Mouse (Mus musculus) lung, postnatal 0 days (tissue): ENCODE data around the gene Lrrc10. TPM values are rescaled to one million over a fixed set of nuclear protein-coding genes. Genes with fewer than 3 reads are reported as not detected.
A peak's percentile ranks its signal among the peaks of the same experiment; 100 is the strongest.

Source experiments
- ATAC-seq: fragments of 200-750 bp; cut with Nextera tagmentation; 2 replicates; pipeline ENCODE4 v1.8.0; 2017; ENCODE audit warnings: moderate library complexity
- DNase-seq: peaks from one replicate; pipeline ENCODE4 v3.0.0-alpha.2; 2016; ENCODE audit warnings: low spot score
- H3K27ac ChIP-seq: fragments of 300-500 bp; sonication (generic); 2 replicates; pipeline ENCODE4 v1.5.1; 2014; ENCODE audit warnings: antibody characterized with exemption, mild to moderate bottlenecking, low read length, mixed read lengths
- H3K27me3 ChIP-seq: fragments of 300-500 bp; sonication (generic); replicated peaks from 2 replicates; pipeline ENCODE4 v1.6.1; 2014; ENCODE audit warnings: low read length, mixed read lengths; ENCODE audit not compliant: insufficient read depth
- H3K36me3 ChIP-seq: fragments of 300-500 bp; sonication (generic); 2 replicates; pipeline ENCODE4 v1.6.1; 2014; ENCODE audit warnings: low read length, mixed read lengths; ENCODE audit not compliant: insufficient read depth
- H3K4me1 ChIP-seq: fragments of 300-500 bp; sonication (generic); 2 replicates; pipeline ENCODE4 v1.6.1; 2014; ENCODE audit warnings: antibody characterized with exemption, low read depth, low read length, mixed read lengths; ENCODE audit not compliant: insufficient read depth
- H3K4me2 ChIP-seq: fragments of 300-500 bp; sonication (generic); replicated peaks from 2 replicates; pipeline ENCODE4 v1.6.1; 2014; ENCODE audit warnings: low read depth, mild to moderate bottlenecking, low read length, moderate library complexity, mixed read lengths
- H3K4me3 ChIP-seq: fragments of 300-500 bp; sonication (generic); 2 replicates; pipeline ENCODE4 v1.5.1; 2014; ENCODE audit warnings: low read depth, low read length
- H3K9ac ChIP-seq: fragments of 300-500 bp; sonication (generic); replicated peaks from 2 replicates; pipeline ENCODE4 v1.6.1; 2014; ENCODE audit warnings: low read depth, mild to moderate bottlenecking
- H3K9me3 ChIP-seq: fragments of 300-500 bp; sonication (generic); 2 replicates; pipeline ENCODE4 v1.6.1; 2016; ENCODE audit warnings: low read length, mixed read lengths
- CTCF ChIP-seq: IDR thresholded peaks from 2 replicates; pipeline ENCODE4 v1.5.1; 2016; ENCODE audit warnings: antibody characterized with exemption, mild to moderate bottlenecking
- EP300 ChIP-seq: IDR thresholded peaks from 2 replicates; pipeline ENCODE4 v1.6.1; 2016; ENCODE audit warnings: antibody characterized with exemption, mild to moderate bottlenecking, control low read depth
- WGBS: fragments of 180-500 bp; shearing (Covaris S2); extraction: QIAGEN DNeasy Blood & Tissue Kit; methylation state at CpG from one replicate; pipeline ENCODE4 v1.1.7; 2014; 5-methylcytosine and 5-hydroxymethylcytosine counted together
- polyA plus RNA-seq: library from polyadenylated mRNA; unstranded; fragments of >200 nt; fragmentation: Nextera tagmentation; extraction: Ambion mirVana; gene quantifications from 2 replicates; pipeline ENCODE4 v1.2.1, GENCODE M21; 2015

The Lrrc10 gene
- polyA plus RNA-seq, 1 experiment from 2014 or later: 0.45 TPM

DNA sequence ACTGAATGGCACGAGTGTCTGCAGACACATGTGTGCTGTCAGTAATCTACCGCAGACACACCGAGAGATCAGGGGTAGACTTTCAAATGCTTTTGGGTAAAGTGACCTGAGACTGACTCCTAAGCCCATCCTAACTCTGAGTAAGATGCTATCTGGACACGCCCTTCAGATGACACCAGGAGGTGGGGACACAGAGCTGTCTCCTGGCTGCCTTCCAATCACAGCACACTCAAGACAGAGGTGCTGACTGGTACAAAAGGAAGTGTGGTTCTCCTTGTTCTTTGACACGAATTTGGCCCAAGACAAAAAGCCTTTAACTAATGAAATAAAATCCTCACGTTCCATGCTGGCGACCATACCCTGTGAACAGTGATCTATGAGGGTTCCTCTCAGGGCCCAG, 28.0 kb downstream of the Lrrc10 start:
- Histone ChIP-seq H3K9me3 (no peaks in the 10 kb centered on the region), H3K4me3 (no peak overlapping the region), H3K4me2 (no peak overlapping the region), H3K27ac (no peak overlapping the region), H3K36me3 (0 out of 2 replicates have a peak, but pooled peaks cover 23% of the 10 kb centered on the region), H3K9ac (no peak overlapping the region), H3K4me1 (no peaks in the 10 kb centered on the region), H3K27me3 (no peaks in the 10 kb centered on the region)
- WGBS: 76% methylated on average over 7 of the region's 7 CpGs
- ATAC-seq: no peak
- no peak for DNase-seq
- TF ChIP-seq EP300 (no peak), CTCF (no peak)

DNA sequence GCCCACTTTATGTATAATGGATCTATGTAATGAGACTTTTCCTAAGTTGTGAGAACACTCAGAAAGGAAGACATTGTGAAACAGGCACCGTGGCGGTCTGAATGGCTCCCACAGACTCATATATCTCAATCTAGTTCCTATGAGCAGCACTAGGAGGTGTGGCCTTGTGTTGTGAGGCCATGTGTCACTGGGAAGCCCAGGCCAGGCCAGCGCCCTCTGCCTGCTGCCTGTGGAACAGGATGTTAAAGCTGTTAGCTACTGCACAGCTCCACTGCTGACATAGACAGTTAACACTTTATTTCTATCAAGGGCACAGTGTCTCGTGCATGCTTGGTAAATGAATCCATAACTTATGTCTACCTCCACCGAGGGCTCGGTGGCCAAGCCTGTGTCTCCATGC, 33.1 kb downstream of the Lrrc10 start:
- Histone ChIP-seq H3K36me3 (peaks cover 34% of the 10 kb centered on the region), H3K4me2 (no peak overlapping the region), H3K9me3 (no peaks in the 10 kb centered on the region), H3K27me3 (no peaks in the 10 kb centered on the region), H3K4me1 (no peaks in the 10 kb centered on the region), H3K9ac (no peak overlapping the region), H3K4me3 (no peak overlapping the region), H3K27ac (no peak overlapping the region)
- ATAC-seq (peak; percentile 77), DNase-seq (peak; percentile 78)
- peak; percentile 81 for TF ChIP-seq CTCF
- TF ChIP-seq EP300: no peak
- WGBS: 69% methylated on average over 6 of the region's 6 CpGs

DNA sequence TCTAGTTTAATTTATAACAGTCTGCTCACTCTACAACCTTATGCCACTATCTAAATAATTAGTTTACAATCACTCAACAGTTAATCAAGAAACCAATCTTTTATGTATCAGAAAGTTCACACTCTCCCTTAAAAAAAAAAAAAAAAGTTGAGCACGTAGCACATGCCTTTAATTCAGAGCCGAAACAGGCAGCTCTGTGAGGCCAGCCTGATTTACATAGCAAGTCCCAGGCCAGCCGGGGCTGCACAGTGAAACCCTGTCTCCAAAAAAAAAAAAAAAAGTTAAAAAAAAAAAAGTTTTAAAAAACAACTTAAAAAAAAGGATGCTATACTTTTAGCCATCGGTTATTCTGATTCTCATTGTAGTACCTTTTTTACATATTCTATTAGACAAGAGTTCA, 36.2 kb downstream of the Lrrc10 start:
- Histone ChIP-seq H3K36me3 (peaks cover 28% of the 10 kb centered on the region), H3K4me1 (no peaks in the 10 kb centered on the region), H3K4me3 (no peak overlapping the region), H3K9ac (no peak overlapping the region), H3K27me3 (no peaks in the 10 kb centered on the region), H3K9me3 (no peaks in the 10 kb centered on the region), H3K27ac (no peak overlapping the region), H3K4me2 (no peak overlapping the region)
- no peak for DNase-seq
- TF ChIP-seq CTCF (no peak), EP300 (no peak)
- WGBS: 81% methylated on average over 4 of the region's 4 CpGs
- no peak for ATAC-seq

DNA sequence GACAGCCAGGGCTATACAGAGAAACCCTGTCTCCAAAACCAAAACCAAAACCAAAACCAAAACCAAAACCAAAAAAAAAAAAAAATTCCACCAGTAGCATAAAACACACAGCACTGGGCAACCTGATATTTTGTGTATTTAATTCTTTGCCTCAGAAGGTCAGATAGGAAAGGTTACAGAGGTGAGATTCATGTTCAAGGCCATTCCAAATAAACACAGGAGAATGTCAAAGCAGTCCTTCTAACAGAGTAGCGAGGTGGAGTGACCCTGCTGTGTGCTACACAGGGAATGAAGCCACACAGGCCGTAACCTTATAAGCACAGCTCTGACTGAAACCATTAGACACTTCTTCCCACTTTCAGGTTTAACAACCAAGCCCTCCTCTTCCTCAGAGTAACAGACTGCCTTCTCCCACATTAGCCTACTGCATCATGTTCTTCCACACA, 36.8 kb downstream of the Lrrc10 start:
- Histone ChIP-seq H3K9ac (no peak overlapping the region), H3K4me1 (no peaks in the 10 kb centered on the region), H3K4me2 (no peak overlapping the region), H3K4me3 (no peak overlapping the region), H3K9me3 (no peaks in the 10 kb centered on the region), H3K27ac (no peak overlapping the region), H3K36me3 (peaks cover 24% of the 10 kb centered on the region), H3K27me3 (no peaks in the 10 kb centered on the region)
- TF ChIP-seq EP300: no peak
- no peak for TF ChIP-seq CTCF
- ATAC-seq: no peak
- WGBS: 85% methylated on average over 2 of the region's 2 CpGs
- no peak for DNase-seq

DNA sequence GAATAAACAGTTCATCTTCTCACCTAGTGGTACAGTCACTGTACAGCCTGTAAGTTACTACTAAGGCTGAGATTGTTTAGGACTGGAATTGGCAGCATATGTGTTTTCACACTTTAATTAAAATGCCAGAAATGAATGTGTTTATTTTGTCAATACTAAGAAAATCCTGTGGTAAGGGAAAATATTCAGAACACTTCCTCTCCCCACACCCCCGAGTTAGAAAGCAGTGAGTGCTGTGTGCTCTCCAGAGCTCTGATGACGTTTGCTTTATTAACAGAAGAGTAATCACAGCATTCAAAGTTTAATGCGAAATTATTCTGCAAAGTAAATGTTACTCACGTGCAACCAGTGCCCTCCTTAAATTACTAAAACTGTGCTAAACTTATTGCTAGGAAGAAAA, 44.5 kb downstream of the Lrrc10 start:
- WGBS: 34% methylated on average over 4 of the region's 4 CpGs
- Histone ChIP-seq H3K9ac (no peak overlapping the region), H3K27ac (no peak overlapping the region), H3K4me3 (no peak overlapping the region), H3K36me3 (peaks cover 5% of the 10 kb centered on the region), H3K9me3 (no peaks in the 10 kb centered on the region), H3K4me2 (no peak overlapping the region), H3K27me3 (no peaks in the 10 kb centered on the region), H3K4me1 (no peaks in the 10 kb centered on the region)
- ATAC-seq (no peak), DNase-seq (peak; percentile 28)
- TF ChIP-seq EP300: no peak

DNA sequence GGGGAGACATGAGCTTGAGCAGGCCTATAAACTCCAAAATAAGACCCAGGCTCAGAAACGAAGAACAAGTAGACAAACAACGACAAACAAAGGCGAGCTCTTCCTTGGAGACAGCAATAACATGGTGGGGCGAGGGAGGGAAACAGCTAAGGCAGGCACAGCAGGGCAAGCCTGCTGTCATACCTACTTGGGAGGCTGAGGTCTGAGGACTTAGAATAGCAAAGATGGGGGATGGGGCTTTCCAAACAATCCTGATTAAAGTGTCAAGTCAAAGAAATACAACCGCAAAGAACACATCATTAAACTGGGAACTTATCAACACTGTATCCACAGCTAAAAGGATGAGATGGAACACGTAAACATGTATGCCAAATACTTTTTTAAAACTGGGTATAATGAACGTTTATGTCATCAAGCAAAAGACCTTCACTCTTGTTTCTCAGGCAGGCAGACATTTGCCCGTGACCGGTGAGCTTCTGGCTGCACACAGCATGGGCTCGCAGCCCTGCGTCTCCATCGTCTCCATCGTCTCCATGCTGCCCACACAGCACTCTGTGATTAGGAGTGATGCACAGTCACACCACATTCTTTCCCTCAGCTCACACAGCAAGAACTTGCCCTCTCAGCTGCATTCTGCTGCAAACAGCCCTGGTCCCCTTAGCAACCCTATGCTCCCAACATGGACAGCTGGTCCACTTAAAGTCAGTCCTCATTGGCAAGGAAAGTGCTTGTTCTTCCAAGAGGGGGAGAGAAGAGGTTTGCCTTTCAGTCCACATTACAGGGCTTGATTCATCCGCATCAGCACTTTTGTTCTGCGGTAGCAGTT, 49.6 kb downstream of the Lrrc10 start:
- no peaks in the 10 kb centered on the region for H3K27me3 ChIP-seq
- H3K27ac ChIP-seq: peak overlapping the region; percentile 73
- 26% methylated on average over 15 of the region's 15 CpGs for WGBS
- TF ChIP-seq CTCF (peak; percentile 21; the same call in 1 of the 2 replicates), EP300 (no peak)
- H3K4me3 ChIP-seq: no peak overlapping the region
- no peak overlapping the region for H3K4me2 ChIP-seq
- no peaks in the 10 kb centered on the region for H3K9me3 ChIP-seq
- ATAC-seq: peak; percentile 99
- peak; percentile 96 for DNase-seq
- no peak overlapping the region for H3K9ac ChIP-seq
- no peaks in the 10 kb centered on the region for H3K4me1 ChIP-seq
- H3K36me3 ChIP-seq: no peaks in the 10 kb centered on the region; the same call in 1 of the 2 replicates
